Mouse (Mus musculus) midbrain, embryonic 11.5 days (tissue): ENCODE results near the gene Gm49333. TPM values are rescaled to one million over a fixed set of nuclear protein-coding genes. Genes with fewer than 3 reads are reported as not detected.

ENCODE experiments used
- ATAC-seq: fragments of 200-750 bp; cut with Nextera tagmentation; 2 replicates; pipeline ENCODE4 v1.8.0; 2017; ENCODE audit warnings: moderate TSS enrichment, moderate library complexity; ENCODE audit not compliant: low FRiP score
- DNase-seq: peaks from one replicate; pipeline ENCODE4 v3.0.0; 2015; ENCODE audit warnings: low spot score; ENCODE audit errors: missing footprints
- H3K27ac ChIP-seq: fragments of 300-500 bp; sonication (generic); 2 replicates; pipeline ENCODE4 v1.5.1; 2014; ENCODE audit warnings: low read depth, low read length
- H3K27me3 ChIP-seq: fragments of 300-500 bp; sonication (generic); 2 replicates; pipeline ENCODE4 v1.6.1; 2014; ENCODE audit warnings: mild to moderate bottlenecking, low read length, moderate library complexity, mixed read lengths; ENCODE audit not compliant: control insufficient read depth, insufficient read depth
- H3K36me3 ChIP-seq: fragments of 300-500 bp; sonication (generic); 2 replicates; pipeline ENCODE4 v1.6.1; 2014; ENCODE audit warnings: mild to moderate bottlenecking, low read length, moderate library complexity, mixed read lengths; ENCODE audit not compliant: control insufficient read depth, insufficient read depth
- H3K4me1 ChIP-seq: fragments of 300-500 bp; sonication (generic); 2 replicates; pipeline ENCODE4 v1.6.1; 2014; ENCODE audit warnings: low read length; ENCODE audit not compliant: control insufficient read depth, insufficient read depth
- H3K4me2 ChIP-seq: fragments of 300-500 bp; sonication (generic); 2 replicates; pipeline ENCODE4 v1.6.1; 2014; ENCODE audit warnings: mild to moderate bottlenecking, moderate library complexity
- H3K4me3 ChIP-seq: fragments of 300-500 bp; sonication (generic); 2 replicates; pipeline ENCODE4 v1.5.1; 2014; ENCODE audit warnings: low read depth, low read length
- H3K9ac ChIP-seq: fragments of 300-500 bp; sonication (generic); 2 replicates; pipeline ENCODE4 v1.6.1; 2014; ENCODE audit warnings: low read length
- H3K9me3 ChIP-seq: fragments of 300-500 bp; sonication (generic); 2 replicates; pipeline ENCODE4 v1.6.1; 2016; ENCODE audit warnings: low read length; ENCODE audit not compliant: control insufficient read depth
- WGBS: fragments of 180-500 bp; shearing (Covaris S2); extraction: QIAGEN DNeasy Blood & Tissue Kit; methylation state at CpG from one replicate; pipeline ENCODE4 v1.1.7; 2014; 5-methylcytosine and 5-hydroxymethylcytosine counted together
- polyA plus RNA-seq: library from polyadenylated mRNA; unstranded; fragments of >200 nt; fragmentation: Nextera tagmentation; extraction: Ambion mirVana; gene quantifications from 2 replicates; pipeline ENCODE4 v1.2.1, GENCODE M21; 2014

Gm49333 gene
- 0.50 TPM in 1 of 2 replicates, not detected in the other for polyA plus RNA-seq

DNA sequence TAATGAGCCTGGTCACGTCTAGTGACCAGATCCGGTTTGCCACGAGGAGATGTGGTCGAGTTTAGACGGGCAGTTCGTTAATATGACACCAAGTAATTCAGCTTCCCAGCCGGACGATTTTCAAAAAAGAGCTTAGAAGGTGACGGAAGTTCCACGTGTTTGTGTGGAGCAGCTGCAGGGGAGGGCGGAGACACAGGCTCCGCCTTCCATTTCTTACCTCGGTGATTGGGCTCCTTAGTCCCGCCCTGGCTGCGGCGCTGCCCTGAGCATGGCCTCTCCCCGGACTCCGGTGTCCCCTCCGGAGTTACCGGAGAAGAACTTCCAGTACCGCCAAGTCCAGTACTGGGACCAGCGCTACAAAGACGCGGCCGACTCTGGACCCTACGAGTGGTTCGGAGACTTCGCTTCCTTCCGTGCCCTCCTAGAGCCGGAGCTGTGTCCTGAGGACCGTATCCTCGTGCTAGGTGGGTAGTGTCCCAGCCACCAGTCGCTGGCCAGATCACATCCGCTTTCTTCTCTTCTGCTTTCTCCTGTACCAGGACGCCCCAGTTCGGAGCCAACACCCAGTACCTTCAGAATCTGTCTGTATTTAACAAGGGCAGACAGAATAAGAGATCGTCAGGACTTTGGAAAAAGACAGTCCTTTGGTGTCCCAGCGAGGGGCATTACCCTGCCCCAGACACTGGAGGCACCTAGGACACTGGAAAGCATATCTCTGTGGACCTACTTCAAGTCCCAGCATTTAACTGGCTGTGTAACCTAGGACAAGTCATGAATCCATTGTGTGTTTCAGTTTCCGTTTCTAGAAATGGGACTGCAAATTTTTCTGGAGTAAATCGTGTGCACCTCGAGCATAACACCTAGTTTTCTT lies at the start of gene Gm49333, which contains the start of the genes Eef1akmt4 and Alg3:
TSS of gene Gm49333 (plus strand) at position 254 of the 871 bp plus-strand sequence.
TSS of gene Eef1akmt4 (plus strand) at position 237 of the 871 bp plus-strand sequence.
TSS of gene Alg3 (minus strand) at position 379 of the 871 bp plus-strand sequence.
- WGBS: 2% methylated on average over 41 of the region's 41 CpGs
- Histone ChIP-seq H3K4me1 (peaks cover 7% of the 10 kb centered on the region; the same call in 1 of the 2 replicates), H3K36me3 (peaks cover 2% of the 10 kb centered on the region; the same call in 1 of the 2 replicates), H3K4me2 (peak within 1 kb of the TSS; percentile 91), H3K4me3 (peak within 1 kb of the TSS; percentile 81), H3K9ac (peak within 1 kb of the TSS; percentile 95), H3K9me3 (no peaks in the 10 kb centered on the region), H3K27me3 (no peaks in the 10 kb centered on the region), H3K27ac (peak within 1 kb of the TSS; percentile 78)
- peak; percentile 99 for DNase-seq
- ATAC-seq: peak; percentile 97

DNA sequence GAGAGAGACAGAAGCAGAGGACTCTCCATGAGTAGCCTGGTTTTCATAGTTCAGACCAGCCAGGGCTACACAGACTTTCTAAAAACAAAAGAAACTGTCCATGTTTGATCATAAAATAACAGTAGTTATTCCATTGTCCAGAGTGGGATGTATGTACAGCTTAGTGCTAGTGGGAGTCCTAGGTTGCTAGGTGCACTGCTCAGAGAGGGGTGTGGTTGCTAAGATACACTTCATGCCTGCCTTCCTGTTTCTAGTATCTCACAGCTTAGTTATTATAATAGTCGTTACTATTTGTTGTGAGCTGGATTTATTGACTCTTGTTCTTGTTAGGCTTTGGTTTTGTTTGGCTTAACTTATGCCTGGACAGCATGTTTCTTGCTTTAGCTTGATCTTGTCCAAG lies 46.3 kb upstream of the Gm49333 start:
- no peak for ATAC-seq
- no peaks in the 10 kb centered on the region for H3K9me3 ChIP-seq
- no peak overlapping the region for H3K4me3 ChIP-seq
- no peaks in the 10 kb centered on the region for H3K4me1 ChIP-seq
- H3K27me3 ChIP-seq: no peaks in the 10 kb centered on the region
- no peak overlapping the region for H3K27ac ChIP-seq
- no peak for DNase-seq
- H3K36me3 ChIP-seq: peaks cover 12% of the 10 kb centered on the region
- 75% methylated on average over 1 of the region's 1 CpGs for WGBS
- H3K4me2 ChIP-seq: no peak overlapping the region
- H3K9ac ChIP-seq: no peak overlapping the region

DNA sequence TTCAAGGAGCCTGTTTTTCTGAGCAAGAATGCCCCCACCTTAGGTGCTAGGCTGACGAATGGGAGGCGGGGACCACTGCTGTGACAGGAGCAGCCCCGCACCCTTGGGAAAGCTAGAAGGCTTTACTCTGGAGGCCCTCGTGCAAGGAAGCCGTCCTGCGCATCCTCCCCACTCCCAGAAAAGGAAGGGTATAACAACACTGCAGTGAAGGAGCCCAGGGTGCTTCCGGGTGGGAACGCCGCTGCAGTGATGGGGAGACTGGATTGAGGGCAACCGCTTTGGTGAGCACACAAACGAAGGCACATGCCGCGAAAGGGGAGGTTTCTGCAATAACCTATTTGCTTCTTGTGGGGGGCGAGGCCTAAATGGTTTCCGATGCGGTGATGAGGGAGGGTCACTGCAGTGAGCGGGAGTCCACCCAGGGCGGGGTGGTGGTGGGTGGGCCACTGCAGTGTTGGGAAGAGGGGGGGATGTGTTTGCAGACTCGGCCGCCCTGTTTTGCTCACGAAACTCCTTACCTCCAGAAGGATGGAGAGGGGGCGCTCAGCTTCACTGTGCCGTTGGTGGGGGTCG lies 22.0 kb upstream of the Gm49333 start, which contains the start of gene Vwa5b2:
TSS of gene Vwa5b2 (plus strand) at position 106 of the 573 bp plus-strand sequence.
- peak; percentile 74 for ATAC-seq
- no peaks in the 10 kb centered on the region for H3K9me3 ChIP-seq
- WGBS: 1% methylated on average over 24 of the region's 24 CpGs
- no peaks in the 10 kb centered on the region for H3K36me3 ChIP-seq
- peaks cover 13% of the 10 kb centered on the region for H3K4me1 ChIP-seq
- H3K27me3 ChIP-seq: peaks cover 43% of the 10 kb centered on the region
- H3K4me2 ChIP-seq: peak within 1 kb of the TSS; percentile 87
- H3K4me3 ChIP-seq: peak within 1 kb of the TSS; percentile 50
- peak within 1 kb of the TSS; percentile 50 for H3K9ac ChIP-seq
- no peak for DNase-seq
- no peak within 1 kb of the TSS for H3K27ac ChIP-seq

DNA sequence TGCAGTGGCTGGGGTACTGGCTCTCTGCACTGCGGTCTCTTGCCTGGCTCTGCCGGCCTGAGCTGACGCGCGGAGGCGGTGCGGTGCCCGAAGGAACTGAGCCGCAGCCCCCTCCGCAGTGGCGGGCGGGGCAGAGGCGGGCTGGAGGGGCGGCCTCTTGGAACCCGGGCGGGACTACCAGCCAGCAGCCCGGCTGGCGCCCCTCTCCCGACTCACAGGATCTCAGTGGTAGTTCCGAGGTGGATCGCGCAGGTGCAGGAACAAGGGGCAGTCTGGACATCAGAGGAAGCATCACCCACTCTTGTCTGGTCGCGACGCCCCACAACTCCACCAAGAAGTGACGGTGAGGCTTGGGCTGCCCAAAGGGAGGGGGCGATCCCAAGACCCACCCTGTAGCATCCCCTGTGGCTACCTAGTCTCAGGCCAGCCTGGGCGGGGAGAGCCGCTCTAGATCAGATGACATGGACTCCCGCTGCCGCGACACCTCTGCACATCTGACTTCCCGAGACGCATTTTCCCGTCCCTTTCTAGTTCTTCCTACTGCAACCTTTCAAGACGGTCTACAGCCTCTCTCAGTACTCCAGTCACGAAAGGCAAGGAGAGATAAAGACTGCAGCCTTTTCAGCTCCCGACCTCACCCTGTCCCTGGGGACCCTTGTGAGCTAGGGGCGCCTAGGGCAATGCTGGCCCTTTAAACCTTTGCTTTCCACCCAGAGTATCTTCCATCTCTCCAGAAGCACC lies 21.3 kb upstream of the Gm49333 start:
- H3K4me3 ChIP-seq: peak overlapping the region; percentile 50
- H3K9me3 ChIP-seq: no peaks in the 10 kb centered on the region
- H3K27me3 ChIP-seq: peaks cover 43% of the 10 kb centered on the region
- peak overlapping the region; percentile 50 for H3K9ac ChIP-seq
- WGBS: 1% methylated on average over 39 of the region's 39 CpGs
- peak overlapping the region; percentile 87 for H3K4me2 ChIP-seq
- peak; percentile 83 for ATAC-seq
- no peaks in the 10 kb centered on the region for H3K36me3 ChIP-seq
- H3K27ac ChIP-seq: no peak overlapping the region
- peaks cover 13% of the 10 kb centered on the region for H3K4me1 ChIP-seq
- peak; percentile 95 for DNase-seq

DNA sequence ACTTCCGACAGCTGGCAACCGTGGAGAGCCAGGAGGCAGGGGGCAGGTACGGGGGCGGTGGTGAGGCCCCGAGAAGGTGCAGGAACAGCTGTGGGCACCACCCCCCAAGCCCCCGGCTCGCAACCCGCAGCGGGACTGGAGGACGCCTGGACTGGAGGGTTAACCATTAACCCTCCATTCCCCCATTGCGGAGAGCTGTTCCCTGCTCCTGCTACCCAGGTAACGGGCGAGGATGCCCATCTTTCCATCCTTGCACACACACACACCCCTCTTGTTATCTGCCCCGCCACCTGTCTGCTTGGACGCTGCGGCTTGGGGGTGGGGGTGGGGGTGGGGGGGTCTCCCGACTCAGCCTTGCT lies 20.8 kb upstream of the Gm49333 start:
- H3K4me1 ChIP-seq: peaks cover 13% of the 10 kb centered on the region
- H3K9me3 ChIP-seq: no peaks in the 10 kb centered on the region
- peak overlapping the region; percentile 87 for H3K4me2 ChIP-seq
- H3K4me3 ChIP-seq: peak overlapping the region; percentile 50
- no peak for ATAC-seq
- peak; percentile 86 for DNase-seq
- peaks cover 43% of the 10 kb centered on the region for H3K27me3 ChIP-seq
- no peak overlapping the region for H3K27ac ChIP-seq
- no peaks in the 10 kb centered on the region for H3K36me3 ChIP-seq
- H3K9ac ChIP-seq: no peak overlapping the region
- 2% methylated on average over 16 of the region's 17 CpGs for WGBS

DNA sequence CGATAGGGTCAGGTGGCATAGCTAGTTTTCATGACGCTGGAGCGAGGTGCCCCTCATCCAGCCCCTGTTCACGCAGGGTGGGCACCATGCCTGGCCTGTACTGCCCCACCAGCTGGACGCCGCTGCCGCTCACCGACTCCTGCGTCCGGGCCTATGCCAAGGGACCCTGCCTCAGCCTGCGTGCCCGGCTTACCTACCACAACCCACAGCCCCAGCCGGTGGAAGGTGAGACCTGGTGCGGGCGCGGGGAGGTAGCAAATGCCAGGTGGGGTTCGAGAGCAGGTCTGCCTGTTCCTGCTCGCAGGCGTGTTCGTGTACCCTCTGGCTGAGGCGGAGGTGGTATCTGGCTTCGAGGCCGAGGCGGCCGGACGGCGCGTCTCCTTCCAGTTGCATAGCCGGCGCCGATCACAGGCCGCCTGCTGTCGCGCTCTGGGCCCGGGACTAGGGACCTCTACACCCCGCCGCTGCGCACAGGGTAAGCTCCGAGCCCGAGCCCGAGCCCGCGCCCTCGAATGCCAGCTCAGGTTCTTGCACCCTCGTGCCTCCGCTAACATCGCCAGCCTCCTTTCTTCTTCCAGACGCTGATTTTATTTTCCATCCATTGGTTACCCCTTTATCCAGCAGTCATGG lies 20.2 kb upstream of the Gm49333 start:
- Histone ChIP-seq H3K36me3 (no peaks in the 10 kb centered on the region), H3K4me1 (peaks cover 13% of the 10 kb centered on the region), H3K4me2 (peak overlapping the region; percentile 87; the same call in 1 of the 2 replicates), H3K4me3 (peak overlapping the region; percentile 50), H3K27me3 (peaks cover 43% of the 10 kb centered on the region), H3K27ac (no peak overlapping the region), H3K9me3 (no peaks in the 10 kb centered on the region), H3K9ac (no peak overlapping the region)
- ATAC-seq: no peak
- DNase-seq: peak; percentile 85
- WGBS: 4% methylated on average over 48 of the region's 48 CpGs

DNA sequence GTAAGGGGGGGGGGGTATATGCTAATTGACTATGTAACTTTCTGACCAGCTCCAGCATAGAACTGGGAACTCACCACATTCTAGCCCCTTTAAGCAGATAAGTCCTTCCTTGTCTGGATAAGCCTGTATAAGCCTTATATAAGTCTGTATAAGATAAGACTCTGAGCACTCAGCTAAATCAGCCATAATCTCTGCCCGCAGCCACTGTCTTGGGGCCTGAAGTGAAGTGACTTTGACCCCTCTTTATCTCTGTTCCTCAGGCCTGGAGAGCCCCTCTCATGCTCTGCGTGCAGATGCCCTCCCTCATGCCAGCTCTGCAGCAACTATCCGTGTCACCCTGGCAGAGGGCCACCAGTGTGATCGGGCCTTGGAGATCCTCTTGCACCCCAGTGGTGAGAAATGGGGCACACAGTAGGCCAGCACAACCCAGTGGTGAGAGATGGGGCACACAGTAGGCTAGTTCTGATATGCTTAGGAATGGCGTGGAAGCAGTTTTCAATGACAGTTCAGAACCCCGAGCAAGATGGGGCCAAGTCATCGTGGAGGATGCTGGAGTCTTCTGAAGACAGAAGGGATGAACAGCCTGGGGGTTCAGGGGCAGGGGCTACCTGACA lies 16.2 kb upstream of the Gm49333 start:
- Histone ChIP-seq H3K27ac (no peak overlapping the region), H3K4me2 (no peak overlapping the region), H3K9me3 (no peaks in the 10 kb centered on the region), H3K4me3 (no peak overlapping the region), H3K27me3 (peaks cover 28% of the 10 kb centered on the region), H3K36me3 (no peaks in the 10 kb centered on the region), H3K4me1 (peaks cover 9% of the 10 kb centered on the region), H3K9ac (no peak overlapping the region)
- DNase-seq: no peak
- 88% methylated on average over 7 of the region's 7 CpGs for WGBS
- ATAC-seq: no peak

DNA sequence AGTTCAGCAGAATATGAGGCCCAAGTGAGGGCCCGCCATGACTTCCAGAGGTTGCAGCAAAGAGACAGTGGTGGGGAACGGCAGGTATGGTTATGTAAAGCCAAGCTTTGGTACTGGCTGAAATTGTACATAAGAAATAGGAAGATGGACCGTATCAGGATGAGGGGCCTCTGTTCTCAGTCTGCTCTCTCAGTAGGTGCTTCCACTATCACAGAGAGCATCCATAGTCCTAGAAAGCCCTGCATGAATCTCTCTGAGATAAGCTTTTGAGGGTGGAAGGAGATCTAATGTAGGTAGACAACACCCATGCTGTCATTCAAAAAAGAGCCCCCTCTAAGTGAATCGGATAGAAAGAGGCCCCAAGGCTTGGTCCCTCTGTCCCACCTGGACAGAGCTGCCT lies 15.7 kb upstream of the Gm49333 start:
- Histone ChIP-seq H3K9ac (no peak overlapping the region), H3K4me2 (no peak overlapping the region), H3K4me3 (no peak overlapping the region), H3K9me3 (no peaks in the 10 kb centered on the region), H3K27me3 (peaks cover 22% of the 10 kb centered on the region), H3K4me1 (peaks cover 4% of the 10 kb centered on the region; the same call in 1 of the 2 replicates), H3K36me3 (no peaks in the 10 kb centered on the region), H3K27ac (no peak overlapping the region)
- ATAC-seq (no peak), DNase-seq (no peak)
- WGBS: 87% methylated on average over 4 of the region's 4 CpGs
